Mouse (Mus musculus): Measurements from ENCODE around the gene Olfr748.

DNA sequence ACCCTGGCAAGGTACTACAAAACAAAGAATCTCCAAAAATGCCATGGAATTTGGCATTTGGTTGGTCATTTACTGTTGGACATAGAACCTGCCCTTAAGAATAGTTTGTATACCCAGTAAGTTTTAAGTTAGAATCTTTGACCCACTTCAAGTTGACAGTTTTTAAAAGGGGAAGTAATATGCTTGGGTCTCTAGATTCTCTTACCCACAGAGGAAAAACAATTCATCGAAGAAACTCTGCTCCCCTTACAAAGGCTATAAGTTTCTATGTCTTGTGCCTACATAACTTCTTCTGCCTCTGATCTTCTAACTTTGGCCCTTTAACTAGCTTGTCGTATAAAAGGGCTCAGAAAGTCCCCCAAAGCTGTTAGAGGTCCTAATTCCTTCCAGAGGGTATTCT lies 33.2 kb downstream of the Olfr748 start:
- no peak for TF ChIP-seq CTCF (IDR thresholded peaks at IDR 0.05; ENCODE audit: low read depth)
- TF ChIP-seq EP300 (IDR thresholded peaks at IDR 0.05; ENCODE audit: low read depth) = no peak

All from liver, postnatal 0 days (tissue).